Mouse (Mus musculus) bone marrow, adult 2 months (tissue): ENCODE results near the gene Stac3.

Experiments used
- CTCF ChIP-seq: fragments of 200-500 bp; IDR thresholded peaks from 2 replicates; pipeline ENCODE4 v1.5.1; 2011; ENCODE audit warnings: low read length, control low read depth; ENCODE audit not compliant: control insufficient read depth, insufficient read depth
- POLR2A ChIP-seq: fragments of 200-500 bp; IDR thresholded peaks from 2 replicates; pipeline ENCODE4 v1.6.1; 2011; ENCODE audit warnings: low read depth, mild to moderate bottlenecking, control low read depth, low read length, borderline replicate concordance; ENCODE audit not compliant: control insufficient read depth

GRCm38 (mm10) chr10:127543916-127544315, 42.4 kb downstream of the Stac3 start:
- no peak for TF ChIP-seq CTCF
- TF ChIP-seq POLR2A, result no peak
